Mouse (Mus musculus) cerebellum, adult 9-10 months (tissue): ENCODE results near the gene Iqsec1.
A peak's percentile ranks its signal among the peaks of the same experiment; 100 is the strongest.

Source experiments
- DNase-seq: peaks from one replicate; pipeline ENCODE4 v3.0.0; 2022

Iqsec1 gene

DNA sequence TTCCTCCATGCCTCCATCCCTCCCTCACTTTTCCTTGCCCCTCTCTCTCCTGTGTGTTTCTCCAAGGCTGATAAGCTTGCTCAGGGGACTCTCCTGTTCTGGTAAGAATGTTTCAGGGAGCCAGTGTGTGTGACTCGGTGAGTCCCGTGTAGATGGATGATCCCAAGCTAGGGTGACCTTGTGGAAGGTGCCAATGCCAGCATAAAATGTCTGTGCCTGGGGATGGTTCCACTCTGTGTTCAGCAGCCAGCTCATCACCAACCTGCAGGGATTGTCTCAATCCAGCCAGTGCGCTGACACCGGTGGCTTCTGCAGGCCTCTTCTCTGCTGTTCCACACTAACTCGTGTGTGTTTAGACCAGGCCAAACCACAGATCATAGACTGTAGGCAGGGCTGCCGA, 372.0 kb downstream of the Iqsec1 start:
- no peak for DNase-seq

GRCm38 (mm10) chr6:90615991-90616390, 372.5 kb downstream of the Iqsec1 start:
- DNase-seq, result no peak

DNA sequence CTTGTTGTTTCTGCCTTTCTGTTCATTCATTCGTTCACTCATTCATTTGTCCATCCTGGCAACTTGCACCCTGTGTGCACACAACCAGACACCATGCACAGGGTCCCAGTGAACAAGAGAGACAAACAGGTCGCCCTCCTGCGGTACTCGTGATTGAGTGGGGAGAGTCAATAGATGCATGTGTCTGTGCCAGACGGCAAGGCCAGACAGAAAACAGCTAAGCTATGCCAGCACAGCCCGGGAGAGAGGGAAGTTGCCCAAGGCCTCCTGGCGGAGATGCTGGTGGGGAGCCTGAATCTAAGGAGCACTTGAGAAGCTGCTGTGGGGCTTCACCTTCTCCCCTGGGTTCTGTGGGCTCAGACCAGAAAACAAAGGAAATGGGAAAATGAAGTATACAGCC, 373.1 kb downstream of the Iqsec1 start:
- DNase-seq, result no peak

GRCm38 (mm10) chr6:90613277-90613676, 375.2 kb downstream of the Iqsec1 start:
- DNase-seq, result no peak

DNA sequence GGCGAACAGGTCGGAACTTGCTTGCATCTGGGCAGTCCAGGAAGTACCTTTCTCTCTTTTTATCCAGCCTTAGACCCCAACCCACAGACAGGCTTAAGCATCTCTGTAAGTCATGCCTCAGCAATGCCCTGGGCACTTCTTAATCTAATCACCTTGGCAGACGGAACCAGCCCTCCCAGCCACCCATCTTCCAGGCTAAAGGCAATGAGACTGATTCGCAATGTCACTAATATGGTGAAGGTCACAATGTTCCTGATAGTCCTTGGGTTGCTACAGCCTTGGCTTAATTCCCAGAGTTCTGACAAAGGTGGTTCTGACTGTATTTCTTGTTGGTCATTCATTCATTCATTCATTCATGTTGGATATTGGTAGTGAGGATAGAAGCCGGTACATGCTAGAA, 378.2 kb downstream of the Iqsec1 start:
- no peak for DNase-seq

DNA sequence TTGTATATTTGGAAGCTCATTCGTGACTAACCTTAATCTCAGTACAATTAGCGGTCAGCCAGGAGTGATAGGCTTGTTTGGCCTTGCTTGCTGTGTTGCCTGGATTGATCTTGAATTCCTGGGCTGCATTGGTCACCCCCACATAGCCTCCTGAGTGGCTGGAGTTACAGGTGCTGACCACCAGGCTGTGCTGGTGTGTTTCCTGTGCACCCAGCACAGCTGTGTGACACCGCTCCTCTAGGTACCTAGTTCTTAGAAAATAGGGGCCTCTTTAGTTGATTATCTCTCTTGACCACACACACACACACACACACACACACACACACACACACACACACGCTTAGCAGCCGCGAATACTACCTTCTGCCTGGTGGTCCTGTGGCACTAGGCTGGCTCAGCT, 380.3 kb downstream of the Iqsec1 start:
- no peak for DNase-seq

- peak; percentile 57 for DNase-seq
Observed at GRCm38 (mm10) chr6:90607196-90607595, 381.3 kb downstream of the Iqsec1 start.

DNA sequence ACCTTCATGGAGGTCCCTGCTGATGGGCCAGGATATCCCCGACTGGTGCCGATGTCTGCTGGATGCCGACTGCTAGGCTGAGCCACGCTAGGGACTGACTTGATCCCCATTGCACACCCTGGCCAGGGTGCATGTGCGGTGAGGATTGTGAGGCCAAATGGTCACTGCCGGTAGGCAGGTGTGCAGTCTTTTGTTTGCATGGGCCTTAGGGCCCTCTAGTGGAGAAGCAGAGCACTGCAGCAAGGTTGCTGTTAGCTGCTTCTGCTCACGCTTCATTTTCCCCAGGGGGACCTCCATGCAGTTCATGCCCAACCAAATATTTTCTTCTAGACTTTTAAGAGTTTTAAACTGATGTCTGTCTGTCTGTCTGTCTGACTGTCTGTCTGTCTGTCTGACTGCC, 381.9 kb downstream of the Iqsec1 start:
- peak; percentile 74 for DNase-seq
